ENCODE assay signal across 19 mouse cellular contexts in genomic region chr16:17564771-17565170, GRCm38 (mm10). TPM values are rescaled to one million over a fixed set of nuclear protein-coding genes. Genes with fewer than 3 reads are reported as not detected.
"Had no signal": no experiment of that assay in that cellular context is flagged by ENCODE, and none has a peak within 500 bp of the region (broad histone marks: within the 10 kb centered on the region; RNA-seq: fewer than 3 reads in every experiment).

No protein-coding gene starts in this region.

- H3K27me3 ChIP-seq: stomach, embryonic 15.5 days had no signal

- H3K9me3 ChIP-seq: midbrain, embryonic 10.5 days; midbrain, embryonic 12.5 days; neural tube, embryonic 12.5 days; stomach, embryonic 15.5 days had no signal

- H3K36me3 ChIP-seq: midbrain, embryonic 10.5 days; midbrain, embryonic 12.5 days; neural tube, embryonic 12.5 days; stomach, embryonic 15.5 days had no signal

- H3K4me3 ChIP-seq: midbrain, embryonic 10.5 days; midbrain, embryonic 12.5 days; neural tube, embryonic 12.5 days; stomach, embryonic 15.5 days had no signal

- H3K4me2 ChIP-seq: lung, embryonic 14.5 days; midbrain, embryonic 12.5 days; neural tube, embryonic 12.5 days; stomach, embryonic 15.5 days had no signal

- DNase-seq: lung, adult 18-20 months; lung, embryonic 14.5 days; lung, postnatal 10 days; lung, postnatal 4 days; midbrain, embryonic 14.5 days; right cerebral cortex, postnatal 14 days; thymus, adult 2 months; thymus, postnatal 25 days; thymus, postnatal 4 days had no signal

- H3K9ac ChIP-seq: lung, embryonic 14.5 days; midbrain, embryonic 12.5 days; neural tube, embryonic 12.5 days; stomach, embryonic 15.5 days had no signal

- H3K27ac ChIP-seq: midbrain, embryonic 10.5 days; midbrain, embryonic 12.5 days; neural tube, embryonic 12.5 days; stomach, embryonic 15.5 days; stomach, postnatal 0 days had no signal

RNA-seq across cellular contexts. Expression of gene P2rx6, which starts 3.1 kb away (rescaled TPM):
- total RNA-seq: megakaryocyte, adult 5-6 weeks; megakaryocyte-erythroid progenitor cell, adult 5-6 weeks; monocyte, adult 5-6 weeks; neutrophil, adult 5-6 weeks had no signal

RNA-seq across cellular contexts. Expression of gene Lrrc74b, which starts 3.7 kb away (rescaled TPM):
- total RNA-seq: megakaryocyte, adult 5-6 weeks; monocyte, adult 5-6 weeks; neutrophil, adult 5-6 weeks had no signal
- polyA plus RNA-seq: spleen, adult 2 months had no signal

RNA-seq across cellular contexts. Expression of gene Slc7a4, which starts 18.2 kb away (rescaled TPM):
- total RNA-seq: monocyte, adult 5-6 weeks had no signal
